Mouse (Mus musculus): Measurements from ENCODE around the gene Ace2. TPM values are rescaled to one million over a fixed set of nuclear protein-coding genes. Genes with fewer than 3 reads are reported as not detected.

The Ace2 gene
- total and polyA plus RNA-seq, 3 experiments = 0.08 TPM; not detected in 2

GRCm38 (mm10) chrX:164221989-164222388, 82.9 kb downstream of the Ace2 start:
- Histone ChIP-seq H3K79me2 (replicated peaks; ENCODE audit: control insufficient read depth, extremely low read depth, insufficient read depth, poor library complexity, severe bottlenecking) (no peaks in the 10 kb centered on the region), H3K36me3 (replicated peaks in 1 of 2; ENCODE audit: control insufficient read depth in 1 of 2, insufficient read depth in 1 of 2, low read length in 1 of 2) (no peaks in the 10 kb centered on the region), H3K9ac (ENCODE audit: insufficient read depth, low read depth) (no peak overlapping the region), H3K27me3 (replicated peaks) (no peaks in the 10 kb centered on the region), H3K4me2 (ENCODE audit: insufficient read depth, low read depth, poor library complexity, severe bottlenecking) (no peak overlapping the region), H3K4me3 (replicated peaks in 1 of 3; ENCODE audit: low read depth in 2 of 3, low read length in 2 of 3, poor library complexity in 1 of 3) (no peak overlapping the region), H3K27ac (ENCODE audit: insufficient read depth, low read depth) (no peak overlapping the region), H3K4me1 (ENCODE audit: control insufficient read depth in 1 of 2, insufficient read depth in 2 of 2) (no peaks in the 10 kb centered on the region), H3K9me3 (replicated peaks; ENCODE audit: low read length) (no peaks in the 10 kb centered on the region)
- in situ Hi-C loops (cut with MboI; ENCODE audit: low pct_ligation_motif_present, low pct_unique_long_range_greater_than_20kb, low sequenced_read_pairs) = no loop called here
- DNase-seq (ENCODE audit: extremely low read depth) = peak; percentile 31
- TF ChIP-seq ZC3H11A (IDR thresholded peaks at IDR 0.05; ENCODE audit: low read depth, low read length) (no peak), UBTF (IDR thresholded peaks at IDR 0.05; ENCODE audit: low read depth, low read length) (no peak), TBP (conservative IDR thresholded peaks at IDR 0.05; ENCODE audit: low read depth, low read length) (no peak), ZNF384 (IDR thresholded peaks at IDR 0.05; ENCODE audit: low read depth, low read length) (no peak), ZMIZ1 (IDR thresholded peaks at IDR 0.05; ENCODE audit: low read depth, low read length) (no peak), CTCF (conservative IDR thresholded peaks at IDR 0.05 in 1 of 2, IDR thresholded peaks at IDR 0.05 in 1 of 2; ENCODE audit: low read depth in 2 of 2, low read length in 2 of 2) (peak; percentile 31 to 53), MAFK (IDR thresholded peaks at IDR 0.05; ENCODE audit: insufficient replicate concordance, low read length) (no peak)
- dilution Hi-C loops (cut with MboI; ENCODE audit: extremely low pct_ligation_motif_present, extremely low pct_unique_long_range_greater_than_20kb, low sequenced_read_pairs) = no loop called here

- no peak overlapping the region for H3K27ac ChIP-seq (ENCODE audit: insufficient read depth, low read depth)
- no peaks in the 10 kb centered on the region for H3K27me3 ChIP-seq (replicated peaks)
- H3K4me3 ChIP-seq (replicated peaks in 1 of 3; ENCODE audit: low read depth in 2 of 3, low read length in 2 of 3, poor library complexity in 1 of 3) = no peak overlapping the region
- H3K4me2 ChIP-seq (ENCODE audit: insufficient read depth, low read depth, poor library complexity, severe bottlenecking) = no peak overlapping the region
- no peak for TF ChIP-seq HCFC1 (IDR thresholded peaks at IDR 0.05; ENCODE audit: low read depth, low read length)
- TF ChIP-seq USF2 (conservative IDR thresholded peaks at IDR 0.05; ENCODE audit: low read depth, low read length) = no peak
- no peak for TF ChIP-seq POLR2AphosphoS2 (IDR thresholded peaks at IDR 0.05; ENCODE audit: low read depth, low read length)
- TF ChIP-seq MAFK (IDR thresholded peaks at IDR 0.05; ENCODE audit: insufficient replicate concordance, low read length) = no peak
- TF ChIP-seq ZMIZ1 (IDR thresholded peaks at IDR 0.05; ENCODE audit: low read depth, low read length) = no peak
- no peak for TF ChIP-seq ZKSCAN1 (IDR thresholded peaks at IDR 0.05; ENCODE audit: borderline replicate concordance, low read depth, low read length)
- no peak for TF ChIP-seq ELF1 (IDR thresholded peaks at IDR 0.05; ENCODE audit: low read depth, low read length)
- no peak for TF ChIP-seq IRF4 (IDR thresholded peaks at IDR 0.05; ENCODE audit: low read depth, low read length)
- H3K9ac ChIP-seq (ENCODE audit: insufficient read depth, low read depth) = no peak overlapping the region
- no peaks in the 10 kb centered on the region for H3K36me3 ChIP-seq (replicated peaks in 1 of 2; ENCODE audit: control insufficient read depth in 1 of 2, insufficient read depth in 1 of 2, low read length in 1 of 2)
- no peaks in the 10 kb centered on the region for H3K9me3 ChIP-seq (replicated peaks; ENCODE audit: low read length)
- no peak for DNase-seq (ENCODE audit: extremely low read depth)
- no peaks in the 10 kb centered on the region for H3K4me1 ChIP-seq (ENCODE audit: control insufficient read depth in 1 of 2, insufficient read depth in 2 of 2)
- no peaks in the 10 kb centered on the region for H3K79me2 ChIP-seq (replicated peaks; ENCODE audit: control insufficient read depth, extremely low read depth, insufficient read depth, poor library complexity, severe bottlenecking)
- dilution Hi-C loops (cut with MboI; ENCODE audit: extremely low pct_ligation_motif_present, extremely low pct_unique_long_range_greater_than_20kb, low sequenced_read_pairs) (no loop called here), in situ Hi-C loops (cut with MboI; ENCODE audit: low pct_ligation_motif_present, low pct_unique_long_range_greater_than_20kb, low sequenced_read_pairs) (no loop called here)
Observed at GRCm38 (mm10) chrX:164233380-164233779, 94.2 kb downstream of the Ace2 start.

Other genes starting within 250 kb of the Ace2 start
- gene Ap1s2, start 230.3 kb upstream of the Ace2 start, total RNA-seq (2012; rRNA removed) = 4.3 and 5.7 TPM in 2 replicates
- 12.3 and 16.6 TPM in 2 replicates for gene Ap1s2, start 230.3 kb upstream of the Ace2 start, total RNA-seq (2014; rRNA removed)
- 6.5 and 8.9 TPM in 2 replicates for gene Ap1s2, start 230.3 kb upstream of the Ace2 start, polyA plus RNA-seq (2012; ENCODE audit: insufficient read length, low read depth)
- gene Zrsr2, start 180.7 kb upstream of the Ace2 start, total RNA-seq (2012; rRNA removed) = 13.7 and 15.2 TPM in 2 replicates
- 14.2 and 16.5 TPM in 2 replicates for gene Zrsr2, start 180.7 kb upstream of the Ace2 start, total RNA-seq (2014; rRNA removed)
- 76.8 and 89.1 TPM in 2 replicates for gene Zrsr2, start 180.7 kb upstream of the Ace2 start, polyA plus RNA-seq (2012; ENCODE audit: insufficient read length, low read depth)
- gene Car5b, start 111.3 kb upstream of the Ace2 start, total RNA-seq (2012; rRNA removed) = 0.13 and 0.17 TPM in 2 replicates
- gene Car5b, start 111.3 kb upstream of the Ace2 start, total RNA-seq (2014; rRNA removed) = not detected in 2 replicates
- 0.12 TPM in 1 of 2 replicates, not detected in the other for gene Car5b, start 111.3 kb upstream of the Ace2 start, polyA plus RNA-seq (2012; ENCODE audit: insufficient read length, low read depth)
- gene Siah1b, start 62.8 kb upstream of the Ace2 start, total RNA-seq (2012; rRNA removed) = 11.5 and 14.9 TPM in 2 replicates
- gene Siah1b, start 62.8 kb upstream of the Ace2 start, total RNA-seq (2014; rRNA removed) = 28.1 and 29.3 TPM in 2 replicates
- 19.3 and 21.5 TPM in 2 replicates for gene Siah1b, start 62.8 kb upstream of the Ace2 start, polyA plus RNA-seq (2012; ENCODE audit: insufficient read length, low read depth)
- not detected in 2 replicates for gene Cltrn, start 50.5 kb upstream of the Ace2 start, total RNA-seq (2012; rRNA removed)
- gene Cltrn, start 50.5 kb upstream of the Ace2 start, total RNA-seq (2014; rRNA removed) = not detected in 2 replicates
- gene Cltrn, start 50.5 kb upstream of the Ace2 start, polyA plus RNA-seq (2012; ENCODE audit: insufficient read length, low read depth) = not detected in 2 replicates
- not detected in 2 replicates for gene Bmx, start 118.9 kb downstream of the Ace2 start, total RNA-seq (2012; rRNA removed)
- 0.08 TPM in 1 of 2 replicates, not detected in the other for gene Bmx, start 118.9 kb downstream of the Ace2 start, total RNA-seq (2014; rRNA removed)
- not detected in 2 replicates for gene Bmx, start 118.9 kb downstream of the Ace2 start, polyA plus RNA-seq (2012; ENCODE audit: insufficient read length, low read depth)
- gene Pir, start 130.0 kb downstream of the Ace2 start, total RNA-seq (2012; rRNA removed) = not detected in 2 replicates
- gene Pir, start 130.0 kb downstream of the Ace2 start, total RNA-seq (2014; rRNA removed) = not detected in 2 replicates
- gene Pir, start 130.0 kb downstream of the Ace2 start, polyA plus RNA-seq (2012; ENCODE audit: insufficient read length, low read depth) = not detected in 2 replicates
- gene Vegfd, start 234.0 kb downstream of the Ace2 start, total RNA-seq (2012; rRNA removed) = not detected in 2 replicates
- gene Vegfd, start 234.0 kb downstream of the Ace2 start, total RNA-seq (2014; rRNA removed) = 0.28 TPM in 1 of 2 replicates, not detected in the other
- gene Vegfd, start 234.0 kb downstream of the Ace2 start, polyA plus RNA-seq (2012; ENCODE audit: insufficient read length, low read depth) = not detected in 2 replicates